Mouse (Mus musculus) cerebral cortex, adult 2 months (tissue): Measurements from ENCODE around the gene Clasrp.

ENCODE experiments used
- WGBS: fragments of 180-500 bp; shearing (Covaris S2); methylation state at CpG from one replicate; pipeline ENCODE4 v1.1.7; 2018; 5-methylcytosine and 5-hydroxymethylcytosine counted together

Clasrp gene

DNA sequence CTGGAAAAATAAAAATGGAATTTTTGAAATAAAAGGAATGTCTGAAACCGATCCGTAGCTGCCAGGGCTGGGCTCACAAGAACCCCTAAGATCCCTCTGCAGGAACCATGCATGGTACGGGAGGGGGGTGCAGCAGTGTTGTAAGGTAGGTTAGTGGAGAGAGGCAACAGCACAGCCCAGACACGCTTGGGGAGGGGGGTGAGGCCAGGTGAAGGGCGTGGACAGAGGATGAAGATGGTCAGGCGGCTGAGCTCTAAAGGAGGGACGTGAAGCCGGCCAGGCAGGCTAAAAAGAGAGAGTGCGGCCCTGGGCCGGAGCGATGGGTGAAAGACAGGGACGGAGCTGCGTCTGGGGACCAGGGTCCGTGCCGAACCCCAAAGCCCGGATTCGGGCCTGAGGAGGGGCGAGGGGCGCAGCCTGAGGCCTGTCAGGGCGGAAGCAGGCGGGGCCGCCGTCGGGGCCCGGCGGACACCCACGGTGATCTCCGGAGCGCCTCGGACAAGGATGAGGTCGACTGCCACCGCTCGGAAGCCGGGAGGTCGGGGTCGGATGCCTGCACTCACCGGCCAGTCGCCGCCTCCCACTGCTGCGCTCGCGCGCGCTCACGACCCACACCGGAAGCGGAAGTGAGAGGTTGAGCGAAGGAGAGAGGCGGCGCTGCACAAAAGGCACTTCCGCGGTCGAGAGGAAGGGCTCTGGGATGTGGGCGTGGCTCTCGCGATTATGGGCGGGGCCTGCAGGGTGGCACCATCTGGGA, at the start of gene Clasrp:
Gene Clasrp, minus strand, starts transcription at position 638 of the 757 bp plus-strand sequence.
- under 1% methylated on average over 57 of the region's 57 CpGs for WGBS

- 76% methylated on average over 2 of the region's 2 CpGs for WGBS
Measured at GRCm38 (mm10) chr7:19652614-19653013, 48.3 kb upstream of the Clasrp start.

GRCm38 (mm10) chr7:19651063-19651786, 46.9 kb upstream of the Clasrp start:
- 68% methylated on average over 6 of the region's 6 CpGs for WGBS

DNA sequence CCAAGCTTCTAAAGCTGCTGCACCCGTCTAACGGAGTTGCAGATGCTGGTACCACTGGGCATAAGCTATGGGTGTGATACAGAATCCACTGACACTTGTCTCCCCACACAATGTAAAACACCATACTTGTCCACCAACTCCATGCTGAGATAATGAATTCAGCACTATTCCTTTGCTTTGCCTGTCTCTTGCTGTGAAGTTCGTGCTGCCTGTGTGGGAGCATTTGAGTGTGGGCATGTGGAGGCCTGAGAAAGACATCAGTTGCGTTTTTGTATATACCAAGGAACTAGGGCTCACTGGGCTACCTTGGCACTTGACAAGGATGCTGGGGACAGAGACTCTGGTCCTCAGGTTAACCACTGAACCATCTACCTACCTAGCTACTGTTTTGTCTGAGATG, 36.9 kb upstream of the Clasrp start:
- 49% methylated on average over 4 of the region's 4 CpGs for WGBS

DNA sequence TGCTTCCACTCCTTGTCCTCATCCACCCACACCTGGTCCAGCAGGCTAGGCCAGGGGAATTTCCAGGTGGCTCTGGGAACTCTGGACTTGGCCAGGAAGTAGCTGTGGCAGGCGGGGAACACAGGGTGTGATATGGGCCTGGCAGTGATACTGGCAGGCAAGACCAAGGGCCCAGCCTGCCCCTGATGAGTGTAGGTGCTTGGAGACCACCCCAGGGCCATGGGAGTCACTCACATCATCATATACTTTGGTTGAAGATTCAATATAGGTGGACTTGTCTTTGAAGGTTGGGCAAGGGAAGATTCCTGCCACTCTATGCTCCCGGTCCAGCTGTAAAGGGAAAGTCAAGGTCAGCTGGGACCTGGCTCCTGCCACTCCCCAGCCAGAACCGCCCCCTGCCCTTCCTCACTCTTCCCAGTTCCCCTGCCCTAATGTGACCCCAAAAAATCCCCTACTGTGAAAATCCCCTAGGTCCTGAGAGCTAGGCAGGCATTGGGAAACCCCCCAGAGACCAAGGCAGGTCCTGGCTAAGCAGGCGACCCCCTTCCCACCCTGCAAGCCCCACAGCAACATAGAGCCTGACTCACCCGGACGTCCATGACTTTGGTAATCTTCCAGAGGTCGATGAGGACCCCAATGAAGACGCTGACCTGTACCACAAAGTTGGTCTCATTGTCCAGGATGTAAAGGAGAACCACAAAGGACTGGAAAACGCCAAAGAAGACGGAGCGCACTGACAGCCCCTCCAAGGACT, 31.0 kb upstream of the Clasrp start:
- WGBS: 87% methylated on average over 11 of the region's 11 CpGs

GRCm38 (mm10) chr7:19634591-19634990, 30.3 kb upstream of the Clasrp start:
- 94% methylated on average over 2 of the region's 2 CpGs for WGBS

- whole genome bisulfite sequencing: 96% methylated on average over 15 of the region's 15 CpGs
Measured at GRCm38 (mm10) chr7:19633855-19634254, 29.6 kb upstream of the Clasrp start.

GRCm38 (mm10) chr7:19633197-19633596, 28.9 kb upstream of the Clasrp start:
- WGBS: 92% methylated on average over 17 of the region's 17 CpGs

DNA sequence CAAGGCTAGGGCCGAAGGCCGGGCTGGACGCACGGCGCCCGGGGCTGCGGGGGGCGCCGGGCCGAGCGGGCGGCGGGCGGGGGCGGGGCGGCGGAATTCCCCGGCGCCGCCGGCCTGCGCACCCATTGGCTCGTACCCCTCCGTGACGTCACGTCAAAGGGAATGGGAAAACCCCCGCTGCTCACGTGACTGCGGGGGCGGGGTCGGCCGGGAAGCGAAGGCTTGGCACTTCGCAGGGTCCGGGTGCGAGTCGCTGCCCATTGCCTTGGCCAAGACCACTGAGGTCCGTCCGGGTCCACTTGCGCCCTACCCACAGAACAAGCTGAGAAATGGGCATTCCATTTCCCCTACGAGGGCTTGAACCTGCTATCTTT, 25.1 kb upstream of the Clasrp start, which contains the start of gene Relb:
Gene Relb, minus strand, starts transcription at position 78 of the 374 bp plus-strand sequence.
- WGBS: under 1% methylated on average over 36 of the region's 41 CpGs

GRCm38 (mm10) chr7:19628536-19629360, 24.5 kb upstream of the Clasrp start:
- 2% methylated on average over 57 of the region's 57 CpGs for WGBS

DNA sequence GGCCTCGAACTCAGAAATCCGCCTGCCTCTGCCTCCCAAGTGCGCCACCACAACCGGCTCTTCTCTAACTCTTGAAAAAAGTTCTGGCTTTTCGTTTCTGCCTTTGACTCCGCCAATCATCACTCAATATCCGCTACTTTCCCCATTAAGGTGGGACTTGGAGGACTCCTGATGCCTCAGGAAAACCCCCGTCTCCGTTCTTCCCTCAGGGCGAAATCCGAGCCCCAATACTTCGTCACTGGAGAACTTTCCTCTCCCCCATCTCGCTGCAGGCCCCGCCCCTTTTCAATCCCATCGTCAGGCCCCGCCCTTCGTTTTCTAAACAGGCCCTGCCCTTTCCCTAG, 23.9 kb upstream of the Clasrp start:
- 16% methylated on average over 17 of the region's 17 CpGs for WGBS

GRCm38 (mm10) chr7:19627721-19628120, 23.4 kb upstream of the Clasrp start:
- WGBS: 67% methylated on average over 3 of the region's 3 CpGs

- 79% methylated on average over 2 of the region's 2 CpGs for WGBS
Measured at GRCm38 (mm10) chr7:19623433-19623832, 19.1 kb upstream of the Clasrp start.

GRCm38 (mm10) chr7:19622241-19622640, 18.0 kb upstream of the Clasrp start:
- WGBS: 89% methylated on average over 6 of the region's 6 CpGs

DNA sequence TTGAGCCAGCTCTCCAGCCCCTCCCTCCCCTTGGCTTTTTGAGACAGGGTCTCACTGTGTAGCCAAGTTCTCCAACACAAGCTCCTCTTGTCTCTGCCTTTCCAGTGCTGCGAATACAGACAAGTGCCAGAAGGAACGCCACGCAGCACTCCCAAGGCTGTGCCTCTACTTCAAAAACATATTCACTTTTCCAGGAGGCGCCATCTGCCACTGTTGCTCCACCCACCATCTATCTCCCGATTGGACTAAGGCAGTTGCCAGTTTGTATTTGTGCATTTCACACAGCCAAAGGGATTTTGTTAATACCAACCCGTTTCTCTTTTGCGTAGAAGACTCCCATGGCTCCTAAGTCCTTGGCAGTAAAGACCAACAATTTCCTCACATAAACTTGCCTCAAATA, 16.5 kb upstream of the Clasrp start:
- 45% methylated on average over 7 of the region's 7 CpGs for WGBS

GRCm38 (mm10) chr7:19619004-19619801, 14.9 kb upstream of the Clasrp start:
- WGBS: 26% methylated on average over 35 of the region's 35 CpGs

DNA sequence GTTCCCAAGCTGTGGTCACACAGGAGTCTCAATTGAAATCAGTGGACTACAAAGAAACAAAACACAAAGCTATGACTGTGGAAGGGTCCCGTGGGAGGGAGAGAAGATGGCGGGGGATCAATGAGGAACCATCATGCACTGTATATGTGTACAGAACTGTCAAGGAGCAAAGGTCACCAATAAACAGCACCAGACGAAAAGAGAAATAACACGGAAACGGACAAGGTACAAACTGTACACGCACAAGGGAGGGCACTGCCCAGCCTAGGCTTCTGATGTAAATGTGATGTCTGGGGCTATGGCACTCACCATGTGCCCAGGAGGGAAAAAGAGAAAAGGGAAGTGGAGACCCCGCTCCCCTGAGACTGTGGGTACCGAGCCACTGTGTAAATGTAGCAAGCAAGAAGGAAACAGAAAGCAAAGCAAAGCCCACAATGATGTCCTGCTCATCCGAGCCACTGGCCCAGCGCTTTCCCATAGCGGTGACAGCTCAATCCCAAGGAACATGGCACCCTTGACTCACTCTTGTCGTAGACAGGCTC, 10.8 kb upstream of the Clasrp start:
- 90% methylated on average over 12 of the region's 12 CpGs for WGBS

- WGBS: 76% methylated on average over 5 of the region's 5 CpGs
Measured at GRCm38 (mm10) chr7:19610969-19611368, 6.7 kb upstream of the Clasrp start.

- WGBS: 92% methylated on average over 12 of the region's 12 CpGs
Measured at GRCm38 (mm10) chr7:19609641-19610332, 5.5 kb upstream of the Clasrp start.

GRCm38 (mm10) chr7:19607291-19607690, 3.0 kb upstream of the Clasrp start:
- WGBS: 91% methylated on average over 5 of the region's 5 CpGs
